Mouse (Mus musculus) MEL (cell line): ENCODE measurements at regions not wholly inside any gene's neighbourhood (a gene's known extent, or its start where the extent isn't known, plus 50 kb on each side); places are given as distances from the start of the nearest gene placed in this dataset.

Experiments
- DNase-seq: peaks from one replicate; pipeline ENCODE4 v3.0.0; 2011; ENCODE audit warnings: low read depth, low spot score
- H3K27ac ChIP-seq: 2 replicates; pipeline ENCODE4 v1.5.1; 2012; ENCODE audit warnings: low read depth, mild to moderate bottlenecking, control low read depth, low read length, moderate library complexity; ENCODE audit not compliant: control insufficient read depth
- H3K27me3 ChIP-seq, 2 experiments: fragments of 150-350 bp in 1 of 2; sonication (generic) in 1 of 2; 2 replicates each; pipeline ENCODE4 v1.6.1; 2012; ENCODE audit warnings: low read length in 2 of 2, mild to moderate bottlenecking in 2 of 2, improper control_type of control experiment in 1 of 2, moderate library complexity in 1 of 2; ENCODE audit not compliant: insufficient read depth in 2 of 2, control insufficient read depth in 1 of 2
- H3K36me3 ChIP-seq, 2 experiments: 2 replicates each; pipeline ENCODE4 v1.6.1; 2012 to 2014; ENCODE audit warnings: low read length in 2 of 2, improper control_type of control experiment in 1 of 2, inconsistent platforms in 1 of 2, mild to moderate bottlenecking in 1 of 2; ENCODE audit not compliant: insufficient read depth in 2 of 2, control insufficient read depth in 1 of 2
- H3K4me1 ChIP-seq, 2 experiments: fragments of 150-350 bp in 1 of 2; sonication (generic) in 1 of 2; 2 replicates each; pipeline ENCODE4 v1.6.1; 2012; ENCODE audit warnings: low read length in 2 of 2, improper control_type of control experiment in 1 of 2, mild to moderate bottlenecking in 1 of 2; ENCODE audit not compliant: insufficient read depth in 2 of 2, control insufficient read depth in 1 of 2
- H3K4me3 ChIP-seq, 2 experiments: fragments of 150-350 bp in 1 of 2; sonication (generic) in 1 of 2; 2 replicates each; pipeline ENCODE4 v1.5.1; 2012; ENCODE audit warnings: low read depth in 2 of 2, low read length in 2 of 2, mild to moderate bottlenecking in 2 of 2, moderate library complexity in 2 of 2, control low read depth in 1 of 2, improper control_type of control experiment in 1 of 2; ENCODE audit not compliant: control insufficient read depth in 1 of 2, insufficient read depth in 1 of 2
- H3K79me2 ChIP-seq: 2 replicates; pipeline ENCODE4 v1.6.1; 2012; ENCODE audit warnings: mild to moderate bottlenecking, low read length, moderate library complexity; ENCODE audit not compliant: control insufficient read depth, poor library complexity, insufficient read depth
- H3K9ac ChIP-seq: 2 replicates; pipeline ENCODE4 v1.6.1; 2012; ENCODE audit warnings: low read depth, mild to moderate bottlenecking, control low read depth, low read length, moderate library complexity; ENCODE audit not compliant: control insufficient read depth, poor library complexity, severe bottlenecking
- H3K9me3 ChIP-seq: fragments of 150-350 bp; sonication (generic); replicated peaks from 2 replicates; pipeline ENCODE4 v1.6.1; 2012; ENCODE audit warnings: mild to moderate bottlenecking, low read length, improper control_type of control experiment, moderate library complexity; ENCODE audit not compliant: insufficient read depth
- BHLHE40 ChIP-seq: IDR thresholded peaks from 2 replicates; pipeline ENCODE4 v1.6.1; 2012; ENCODE audit warnings: low read depth, mild to moderate bottlenecking, inconsistent platforms, low read length, improper control_type of control experiment, borderline replicate concordance
- CHD1 ChIP-seq: IDR thresholded peaks from 2 replicates; pipeline ENCODE4 v1.6.1; 2012; ENCODE audit warnings: low read depth, mild to moderate bottlenecking, inconsistent platforms, low read length, improper control_type of control experiment
- CHD2 ChIP-seq: IDR thresholded peaks from 2 replicates; pipeline ENCODE4 v1.6.1; 2011; ENCODE audit warnings: low read length, improper control_type of control experiment
- E2F4 ChIP-seq: IDR thresholded peaks from 2 replicates; pipeline ENCODE4 v1.6.1; 2011; ENCODE audit warnings: low read depth, low read length, improper control_type of control experiment, borderline replicate concordance
- ELF1 ChIP-seq: IDR thresholded peaks from 2 replicates; pipeline ENCODE4 v1.6.1; 2014; ENCODE audit warnings: low read depth, mild to moderate bottlenecking, inconsistent platforms, low read length, improper control_type of control experiment, moderate library complexity
- EP300 ChIP-seq, 2 experiments: IDR thresholded peaks; 2 replicates each; pipeline ENCODE4 v1.6.1; 2011; ENCODE audit warnings: improper control_type of control experiment in 2 of 2, low read length in 2 of 2, low read depth in 1 of 2, mild to moderate bottlenecking in 1 of 2
- GATA1 ChIP-seq: IDR thresholded peaks from 2 replicates; pipeline ENCODE4 v1.6.1; 2011; ENCODE audit warnings: low read depth, low read length, improper control_type of control experiment
- JUND ChIP-seq: IDR thresholded peaks from 2 replicates; pipeline ENCODE4 v1.6.1; 2011; ENCODE audit warnings: low read depth, mild to moderate bottlenecking, improper control_type of control experiment, low read length
- KAT2A ChIP-seq: conservative IDR thresholded peaks from 2 replicates; pipeline ENCODE4 v1.6.1; 2012; ENCODE audit warnings: low read depth, low read length, improper control_type of control experiment, inconsistent platforms
- MAFK ChIP-seq: IDR thresholded peaks from 2 replicates; pipeline ENCODE4 v1.6.1; 2011; ENCODE audit warnings: low read depth, mild to moderate bottlenecking, low read length, improper control_type of control experiment, borderline replicate concordance
- MAZ ChIP-seq: IDR thresholded peaks from 2 replicates; pipeline ENCODE4 v1.6.1; 2012; ENCODE audit warnings: low read depth, mild to moderate bottlenecking, inconsistent platforms, low read length, improper control_type of control experiment
- MXI1 ChIP-seq: IDR thresholded peaks from 2 replicates; pipeline ENCODE4 v1.6.1; 2011; ENCODE audit warnings: mild to moderate bottlenecking, low read depth, low read length, improper control_type of control experiment
- MYC ChIP-seq: IDR thresholded peaks from 2 replicates; pipeline ENCODE4 v1.6.1; 2011; ENCODE audit warnings: low read depth, mild to moderate bottlenecking, low read length, improper control_type of control experiment, moderate library complexity
- NRF1 ChIP-seq: IDR thresholded peaks from 2 replicates; pipeline ENCODE4 v1.6.1; 2014; ENCODE audit warnings: low read depth, mild to moderate bottlenecking, inconsistent platforms, low read length, improper control_type of control experiment, moderate library complexity; ENCODE audit not compliant: poor library complexity, insufficient read depth, severe bottlenecking
- POLR2AphosphoS2 ChIP-seq: IDR thresholded peaks from 2 replicates; pipeline ENCODE4 v1.6.1; 2011; ENCODE audit warnings: low read length, improper control_type of control experiment
- RAD21 ChIP-seq: IDR thresholded peaks from 2 replicates; pipeline ENCODE4 v1.6.1; 2011; ENCODE audit warnings: mild to moderate bottlenecking, low read depth, low read length, improper control_type of control experiment
- RCOR1 ChIP-seq: IDR thresholded peaks from 2 replicates; pipeline ENCODE4 v1.6.1; 2012; ENCODE audit warnings: low read depth, mild to moderate bottlenecking, inconsistent platforms, low read length, improper control_type of control experiment
- SIN3A ChIP-seq: IDR thresholded peaks from 2 replicates; pipeline ENCODE4 v1.6.1; 2012; ENCODE audit warnings: low read length, improper control_type of control experiment, inconsistent platforms
- TAL1 ChIP-seq: IDR thresholded peaks from 2 replicates; pipeline ENCODE4 v1.6.1; 2012; ENCODE audit warnings: mild to moderate bottlenecking, inconsistent platforms, low read length, moderate library complexity, mixed read lengths
- TBP ChIP-seq: IDR thresholded peaks from 2 replicates; pipeline ENCODE4 v1.8.0; 2011; ENCODE audit warnings: low read depth, low read length, improper control_type of control experiment
- TCF12 ChIP-seq: IDR thresholded peaks from 2 replicates; pipeline ENCODE4 v1.6.1; 2014; ENCODE audit warnings: low read depth, mild to moderate bottlenecking, inconsistent platforms, low read length, improper control_type of control experiment, moderate library complexity
- UBTF ChIP-seq: IDR thresholded peaks from 2 replicates; pipeline ENCODE4 v1.6.1; 2012; ENCODE audit warnings: low read depth, mild to moderate bottlenecking, inconsistent platforms, low read length, improper control_type of control experiment, moderate library complexity, borderline replicate concordance; ENCODE audit not compliant: insufficient read depth
- USF1 ChIP-seq: IDR thresholded peaks from 2 replicates; pipeline ENCODE4 v1.6.1; 2014; ENCODE audit warnings: low read depth, mild to moderate bottlenecking, inconsistent platforms, low read length, improper control_type of control experiment, moderate library complexity
- USF2 ChIP-seq, 2 experiments: IDR thresholded peaks; 2 replicates each; pipeline ENCODE4 v1.6.1; 2011 to 2012; ENCODE audit warnings: improper control_type of control experiment in 2 of 2, low read length in 2 of 2, borderline replicate concordance in 1 of 2, inconsistent platforms in 1 of 2, low read depth in 1 of 2, mild to moderate bottlenecking in 1 of 2; ENCODE audit not compliant: insufficient read depth in 1 of 2
- ZKSCAN1 ChIP-seq: IDR thresholded peaks from 2 replicates; pipeline ENCODE4 v1.6.1; 2012; ENCODE audit warnings: low read depth, mild to moderate bottlenecking, inconsistent platforms, low read length, improper control_type of control experiment, moderate library complexity

DNA sequence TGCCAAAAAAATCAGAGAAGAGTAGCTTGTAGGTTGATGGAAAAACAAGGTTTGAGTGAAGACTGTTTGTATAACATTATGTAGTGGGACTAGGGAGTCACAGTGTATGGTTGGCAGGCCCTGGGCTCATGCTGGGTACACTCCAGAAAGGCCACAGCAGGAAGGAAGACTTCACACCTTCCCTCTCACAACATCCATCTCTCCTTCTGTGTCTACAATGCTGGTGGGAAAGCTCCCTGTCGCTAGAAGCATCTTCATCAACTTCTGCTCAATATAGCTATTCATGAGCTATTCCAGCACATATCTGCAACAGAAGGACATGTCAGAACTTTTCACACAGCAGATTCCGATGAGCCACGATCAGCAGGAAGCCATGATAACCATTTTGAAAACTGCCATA, 1455.1 kb downstream of the Epha7 start:
- H3K27ac ChIP-seq, result no peak overlapping the region
- TF ChIP-seq CHD1 (no peak), TCF12 (no peak), MAZ (no peak), UBTF (no peak), MAFK (no peak), MYC (no peak), MXI1 (no peak), GATA1 (no peak), RAD21 (no peak), USF2 (IDR thresholded peaks at IDR 0.05; ENCODE audit: borderline replicate concordance in 1 of 2, insufficient read depth in 1 of 2, low read depth in 1 of 2, low read length in 2 of 2) (no peak), EP300 (IDR thresholded peaks at IDR 0.05; ENCODE audit: low read depth in 1 of 2, low read length in 2 of 2) (no peak), E2F4 (no peak), JUND (no peak), ELF1 (no peak)
- TF ChIP-seq, all 39 proteins: peak for 0
- DNase-seq, result no peak
- Histone ChIP-seq H3K9me3 (no peaks in the 10 kb centered on the region), H3K4me1 (no peaks in the 10 kb centered on the region), H3K4me3 (no peak overlapping the region), H3K79me2 (no peaks in the 10 kb centered on the region), H3K9ac (no peak overlapping the region), H3K36me3 (no peaks in the 10 kb centered on the region), H3K27me3 (no peaks in the 10 kb centered on the region)

DNA sequence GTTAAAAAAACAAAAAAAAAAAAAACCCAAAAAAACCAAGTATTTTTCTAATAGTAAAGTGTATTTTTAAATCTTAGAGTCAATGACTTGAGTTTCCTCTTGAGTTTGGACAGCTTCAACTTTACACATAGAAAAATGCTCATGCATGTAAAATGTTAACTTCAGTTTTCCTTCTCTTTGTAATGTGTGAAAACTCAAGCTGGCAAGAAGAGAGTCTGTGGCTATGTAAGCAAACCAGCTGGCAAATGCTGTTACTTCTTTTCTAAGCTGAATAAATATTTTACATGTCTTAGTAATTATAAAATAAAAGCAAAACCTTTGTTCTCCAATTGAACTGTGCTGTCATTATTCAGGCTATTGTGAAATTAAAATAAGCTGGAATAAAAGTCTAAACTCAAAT, 1457.1 kb downstream of the Epha7 start:
- no peak for DNase-seq
- Histone ChIP-seq H3K9ac (no peak overlapping the region), H3K27me3 (no peaks in the 10 kb centered on the region), H3K79me2 (no peaks in the 10 kb centered on the region), H3K9me3 (no peaks in the 10 kb centered on the region), H3K4me1 (no peaks in the 10 kb centered on the region), H3K36me3 (no peaks in the 10 kb centered on the region), H3K27ac (no peak overlapping the region), H3K4me3 (no peak overlapping the region)
- TF ChIP-seq MXI1, result no peak
- TF ChIP-seq MAZ, result no peak
- TF ChIP-seq ELF1, result no peak

DNA sequence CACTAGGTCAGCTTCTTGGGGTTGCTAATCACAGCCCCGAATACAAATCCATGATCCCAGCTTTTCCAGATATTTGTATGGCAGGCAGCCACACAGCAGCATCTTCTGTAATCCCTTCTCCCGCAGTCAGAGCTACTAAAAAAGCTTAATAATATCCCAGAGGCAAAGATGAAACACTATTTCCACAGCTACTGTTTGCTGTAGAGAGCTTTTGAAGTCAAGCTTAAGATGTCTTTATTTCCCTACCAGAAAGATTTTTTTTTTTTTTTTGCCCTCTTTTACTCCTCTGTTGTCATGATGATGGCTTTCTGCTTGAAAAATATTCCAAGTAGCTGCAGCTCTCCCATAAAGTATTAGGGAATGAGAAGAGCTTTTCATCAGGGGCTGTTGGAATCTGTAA, 1499.5 kb downstream of the Epha7 start:
- Histone ChIP-seq H3K9me3 (no peaks in the 10 kb centered on the region), H3K9ac (no peak overlapping the region)
- TF ChIP-seq BHLHE40 (no peak), POLR2AphosphoS2 (no peak), USF2 (IDR thresholded peaks at IDR 0.05; ENCODE audit: borderline replicate concordance in 1 of 2, insufficient read depth in 1 of 2, low read depth in 1 of 2, low read length in 2 of 2) (no peak), ZKSCAN1 (no peak), TAL1 (no peak), MAFK (no peak), SIN3A (no peak), UBTF (no peak), CHD2 (no peak), NRF1 (no peak), E2F4 (no peak), ELF1 (no peak), TBP (no peak), RCOR1 (no peak), TCF12 (no peak), JUND (no peak), USF1 (no peak), CHD1 (no peak), KAT2A (no peak)
- TF ChIP-seq, all 39 proteins: peak for 0
- Histone ChIP-seq H3K27me3 (no peaks in the 10 kb centered on the region), H3K27ac (no peak overlapping the region), H3K79me2 (no peaks in the 10 kb centered on the region), H3K36me3 (no peaks in the 10 kb centered on the region), H3K4me3 (no peak overlapping the region), H3K4me1 (no peaks in the 10 kb centered on the region)
- DNase-seq, result no peak
